Comparison of ENCODE assay signal across 9 mouse cellular contexts in genomic region chr7:30195461-30195860, GRCm38 (mm10). TPM values are rescaled to one million over a fixed set of nuclear protein-coding genes. Genes with fewer than 3 reads are reported as not detected.
DNase-seq lines count a peak whose midpoint lies in the region; ATAC-seq and TF ChIP-seq lines count a peak whose summit lies in the region.
"Had no signal": no experiment of that assay in that cellular context is flagged by ENCODE, and none has a peak within 500 bp of the region (broad histone marks: within the 10 kb centered on the region; RNA-seq: fewer than 3 reads in every experiment).

No protein-coding gene starts in this region.

- TF ChIP-seq CTCF in heart, postnatal 0 days (IDR thresholded peaks at IDR 0.05; ENCODE audit: low read depth) = no peak
- TF ChIP-seq CTCF in heart, adult 2 months (IDR thresholded peaks at IDR 0.05) = no peak
- TF ChIP-seq CTCF in cortical plate, adult 2 months (IDR thresholded peaks at IDR 0.05; ENCODE audit: extremely low read depth, insufficient read depth, low read length) = no peak

- no peak for TF ChIP-seq EP300 in heart, postnatal 0 days (IDR thresholded peaks at IDR 0.05; ENCODE audit: low read depth)
- no peak for TF ChIP-seq EP300 in heart, adult 2 months (IDR thresholded peaks at IDR 0.05; ENCODE audit: insufficient read depth, low read depth, low read length)

- H3K4me3 ChIP-seq in heart, postnatal 0 days (ENCODE audit: low read depth, low read length) = 0 out of 2 replicates have a peak overlapping the region, but pooled peaks have one; percentile 69
- H3K4me3 ChIP-seq in heart, adult 2 months = no peak overlapping the region
- peak overlapping the region; percentile 72; the same call in 1 of the 2 replicates for H3K4me3 ChIP-seq in cortical plate, adult 2 months (ENCODE audit: insufficient read depth, low read length)
- H3K4me3 ChIP-seq in hindbrain, embryonic 15.5 days = peak overlapping the region; percentile 70; the same call in 1 of the 2 replicates
- peak overlapping the region; percentile 72; the same call in 1 of the 2 replicates for H3K4me3 ChIP-seq in midbrain, embryonic 14.5 days (replicated peaks; ENCODE audit: low read depth, low read length)

- H3K4me1 ChIP-seq in heart, postnatal 0 days (ENCODE audit: control insufficient read depth, insufficient read depth) = 0 out of 2 replicates have a peak, but pooled peaks cover 9% of the 10 kb centered on the region
- peaks cover 4% of the 10 kb centered on the region for H3K4me1 ChIP-seq in heart, adult 2 months (ENCODE audit: control insufficient read depth, insufficient read depth, low read length)
- no peaks in the 10 kb centered on the region for H3K4me1 ChIP-seq in cortical plate, adult 2 months (ENCODE audit: control insufficient read depth, insufficient read depth, low read length)
- H3K4me1 ChIP-seq in hindbrain, embryonic 15.5 days (replicated peaks) = peaks cover 23% of the 10 kb centered on the region
- H3K4me1 ChIP-seq in midbrain, embryonic 14.5 days (ENCODE audit: control insufficient read depth, insufficient read depth, low read length) = peaks cover 19% of the 10 kb centered on the region

- no peak overlapping the region for H3K9ac ChIP-seq in heart, postnatal 0 days (replicated peaks; ENCODE audit: low read depth, low read length)
- H3K9ac ChIP-seq in heart, adult 2 months (ENCODE audit: low read depth, low read length) = no peak overlapping the region
- H3K9ac ChIP-seq in hindbrain, embryonic 15.5 days = no peak overlapping the region
- H3K9ac ChIP-seq in midbrain, embryonic 14.5 days (replicated peaks; ENCODE audit: low read length) = peak overlapping the region; percentile 76; the same call in 1 of the 2 replicates

- no peaks in the 10 kb centered on the region for H3K9me3 ChIP-seq in heart, postnatal 0 days (replicated peaks; ENCODE audit: control insufficient read depth, low read length)
- no peaks in the 10 kb centered on the region for H3K9me3 ChIP-seq in hindbrain, embryonic 15.5 days
- no peaks in the 10 kb centered on the region for H3K9me3 ChIP-seq in midbrain, embryonic 14.5 days (ENCODE audit: control insufficient read depth, low read length)

- H3K27ac ChIP-seq in heart, postnatal 0 days (ENCODE audit: low read depth) = no peak overlapping the region
- no peak overlapping the region for H3K27ac ChIP-seq in heart, adult 2 months
- H3K27ac ChIP-seq in cortical plate, adult 2 months (ENCODE audit: insufficient read depth, low read length) = no peak overlapping the region
- H3K27ac ChIP-seq in hindbrain, embryonic 15.5 days (replicated peaks) = peak overlapping the region; percentile 84; the same call in 1 of the 2 replicates
- H3K27ac ChIP-seq in midbrain, embryonic 14.5 days (replicated peaks; ENCODE audit: low read depth, low read length) = 0 out of 2 replicates have a peak overlapping the region, but pooled peaks have one; percentile 73

- intact Hi-C loops in heart, adult 2 months (cut with DNase I) = no loop called here

- H3K4me2 ChIP-seq in heart, postnatal 0 days (ENCODE audit: low read depth, low read length) = peak overlapping the region; percentile 80; the same call in 1 of the 2 replicates
- H3K4me2 ChIP-seq in hindbrain, embryonic 15.5 days = peak overlapping the region; percentile 75
- H3K4me2 ChIP-seq in midbrain, embryonic 14.5 days (ENCODE audit: low read length) = peak overlapping the region; percentile 59

- peaks cover 20% of the 10 kb centered on the region for H3K36me3 ChIP-seq in heart, postnatal 0 days (replicated peaks; ENCODE audit: control insufficient read depth, insufficient read depth, low read length)
- peaks cover 4% of the 10 kb centered on the region for H3K36me3 ChIP-seq in heart, adult 2 months (ENCODE audit: control insufficient read depth, insufficient read depth, low read length)
- H3K36me3 ChIP-seq in hindbrain, embryonic 15.5 days = peaks cover 21% of the 10 kb centered on the region
- peaks cover 20% of the 10 kb centered on the region for H3K36me3 ChIP-seq in midbrain, embryonic 14.5 days (ENCODE audit: control insufficient read depth, insufficient read depth, low read length)

- no peak for ATAC-seq in heart, postnatal 0 days (ENCODE audit: insufficient read depth, low read depth)
- ATAC-seq in hindbrain, embryonic 15.5 days (ENCODE audit: low FRiP score, low read depth) = no peak
- no peak for ATAC-seq in midbrain, embryonic 14.5 days (ENCODE audit: low FRiP score, low TSS enrichment)

- no peak for DNase-seq in heart, postnatal 0 days (ENCODE audit: low spot score)
- DNase-seq in heart, adult 2 months = no peak
- DNase-seq in midbrain, embryonic 14.5 days = no peak
- DNase-seq in ovary, postnatal 14 days (ENCODE audit: low spot score) = no peak
- no peak for DNase-seq in adrenal gland, adult (ENCODE audit: inconsistent age in 2 of 2, low spot score in 1 of 2)
- DNase-seq in left cerebral cortex, adult 9 months (ENCODE audit: low spot score in 2 of 2) = no peak

- 66% methylated on average over 6 of the region's 6 CpGs for WGBS in heart, postnatal 0 days
- 68% methylated on average over 6 of the region's 6 CpGs for WGBS in heart, adult 2 months
- WGBS in hindbrain, embryonic 15.5 days = 73% methylated on average over 6 of the region's 6 CpGs
- WGBS in midbrain, embryonic 14.5 days = 75% methylated on average over 6 of the region's 6 CpGs

- no peaks in the 10 kb centered on the region for H3K79me2 ChIP-seq in heart, adult 2 months (replicated peaks; ENCODE audit: control insufficient read depth, insufficient read depth, low read length)

- TF ChIP-seq POLR2A in heart, adult 2 months (IDR thresholded peaks at IDR 0.05; ENCODE audit: insufficient read depth, low read depth, low read length) = no peak
- no peak for TF ChIP-seq POLR2A in cortical plate, adult 2 months (IDR thresholded peaks at IDR 0.05; ENCODE audit: extremely low read depth, insufficient read depth, low read length)

- no peaks in the 10 kb centered on the region for H3K27me3 ChIP-seq in heart, postnatal 0 days (ENCODE audit: control insufficient read depth, insufficient read depth, low read length)
- no peaks in the 10 kb centered on the region for H3K27me3 ChIP-seq in heart, adult 2 months (ENCODE audit: control insufficient read depth, insufficient read depth, low read length)
- H3K27me3 ChIP-seq in hindbrain, embryonic 15.5 days = no peaks in the 10 kb centered on the region
- H3K27me3 ChIP-seq in midbrain, embryonic 14.5 days (ENCODE audit: control insufficient read depth, insufficient read depth, low read length) = no peaks in the 10 kb centered on the region

RNA-seq across cellular contexts. Expression of gene Capns1, which starts 3.1 kb away (rescaled TPM):
- 356 and 427 TPM in 2 replicates for total RNA-seq in heart, postnatal 0 days (2014; rRNA removed; ENCODE audit: low replicate concordance)
- polyA plus RNA-seq in heart, postnatal 0 days (2015; fragmentation: Nextera tagmentation; extraction: Ambion mirVana) = 84.4 and 88.5 TPM in 2 replicates
- total RNA-seq in heart, adult 2 months (2021) = 100 to 1,000 TPM; 274 to 315 TPM
- polyA plus RNA-seq in heart, adult 2 months (2012; rRNA removed) = 826 and 1,000 TPM in 2 replicates
- polyA plus RNA-seq in cortical plate, adult 2 months (2012; rRNA removed) = 254 and 279 TPM in 2 replicates
- polyA plus RNA-seq in hindbrain, embryonic 15.5 days (2015; fragmentation: Nextera tagmentation; extraction: Ambion mirVana) = 86.4 and 88.3 TPM in 2 replicates
- polyA plus RNA-seq in midbrain, embryonic 14.5 days (2014; fragmentation: Nextera tagmentation; extraction: Ambion mirVana) = 53.0 and 70.5 TPM in 2 replicates

RNA-seq across cellular contexts. Expression of gene Cox7a1, which starts 11.5 kb away (rescaled TPM):
- 516 and 816 TPM in 2 replicates for total RNA-seq in heart, postnatal 0 days (2014; rRNA removed; ENCODE audit: low replicate concordance)
- polyA plus RNA-seq in heart, postnatal 0 days (2015; fragmentation: Nextera tagmentation; extraction: Ambion mirVana) = 1,339 and 1,426 TPM in 2 replicates
- total RNA-seq in heart, adult 2 months (2021) = 1,000 to 10,000 TPM; 2,711 to 3,278 TPM
- polyA plus RNA-seq in heart, adult 2 months (2012; rRNA removed) = 2,213 and 2,519 TPM in 2 replicates
- 7.4 TPM in 2 replicates for polyA plus RNA-seq in cortical plate, adult 2 months (2012; rRNA removed)
- 5.2 and 7.1 TPM in 2 replicates for polyA plus RNA-seq in hindbrain, embryonic 15.5 days (2015; fragmentation: Nextera tagmentation; extraction: Ambion mirVana)
- polyA plus RNA-seq in midbrain, embryonic 14.5 days (2014; fragmentation: Nextera tagmentation; extraction: Ambion mirVana) = 5.5 TPM in 2 replicates
- total RNA-seq: neutrophil, adult 5-6 weeks had no signal

RNA-seq across cellular contexts. Expression of gene Zfp146, which starts 25.9 kb away (rescaled TPM):
- total RNA-seq in heart, postnatal 0 days (2014; rRNA removed; ENCODE audit: low replicate concordance) = 18.6 and 29.7 TPM in 2 replicates
- polyA plus RNA-seq in heart, postnatal 0 days (2015; fragmentation: Nextera tagmentation; extraction: Ambion mirVana) = 4.4 and 5.7 TPM in 2 replicates
- 10 to 100 TPM; 29.8 TPM for total RNA-seq in heart, adult 2 months (2021)
- polyA plus RNA-seq in heart, adult 2 months (2012; rRNA removed) = 11.0 and 21.5 TPM in 2 replicates
- polyA plus RNA-seq in cortical plate, adult 2 months (2012; rRNA removed) = 33.5 and 35.2 TPM in 2 replicates
- 10.5 and 11.6 TPM in 2 replicates for polyA plus RNA-seq in hindbrain, embryonic 15.5 days (2015; fragmentation: Nextera tagmentation; extraction: Ambion mirVana)
- 18.5 and 19.7 TPM in 2 replicates for polyA plus RNA-seq in midbrain, embryonic 14.5 days (2014; fragmentation: Nextera tagmentation; extraction: Ambion mirVana)

RNA-seq across cellular contexts. Expression of gene Polr2i, which starts 36.3 kb away (rescaled TPM):
- total RNA-seq in heart, postnatal 0 days (2014; rRNA removed; ENCODE audit: low replicate concordance) = 105 and 799 TPM in 2 replicates
- 109 and 112 TPM in 2 replicates for polyA plus RNA-seq in heart, postnatal 0 days (2015; fragmentation: Nextera tagmentation; extraction: Ambion mirVana)
- 10 to 100 TPM; 52.6 to 58.6 TPM for total RNA-seq in heart, adult 2 months (2021)
- 95.1 and 106 TPM in 2 replicates for polyA plus RNA-seq in heart, adult 2 months (2012; rRNA removed)
- 152 and 157 TPM in 2 replicates for polyA plus RNA-seq in cortical plate, adult 2 months (2012; rRNA removed)
- polyA plus RNA-seq in hindbrain, embryonic 15.5 days (2015; fragmentation: Nextera tagmentation; extraction: Ambion mirVana) = 176 and 178 TPM in 2 replicates
- 176 and 240 TPM in 2 replicates for polyA plus RNA-seq in midbrain, embryonic 14.5 days (2014; fragmentation: Nextera tagmentation; extraction: Ambion mirVana)

RNA-seq across cellular contexts. Expression of gene Tbcb, which starts 36.6 kb away (rescaled TPM):
- 40.0 and 80.7 TPM in 2 replicates for total RNA-seq in heart, postnatal 0 days (2014; rRNA removed; ENCODE audit: low replicate concordance)
- 131 and 137 TPM in 2 replicates for polyA plus RNA-seq in heart, postnatal 0 days (2015; fragmentation: Nextera tagmentation; extraction: Ambion mirVana)
- 10 to 100 TPM; 52.7 to 56.7 TPM for total RNA-seq in heart, adult 2 months (2021)
- 36.6 and 49.5 TPM in 2 replicates for polyA plus RNA-seq in heart, adult 2 months (2012; rRNA removed)
- 136 and 139 TPM in 2 replicates for polyA plus RNA-seq in cortical plate, adult 2 months (2012; rRNA removed)
- 430 and 435 TPM in 2 replicates for polyA plus RNA-seq in hindbrain, embryonic 15.5 days (2015; fragmentation: Nextera tagmentation; extraction: Ambion mirVana)
- 337 and 360 TPM in 2 replicates for polyA plus RNA-seq in midbrain, embryonic 14.5 days (2014; fragmentation: Nextera tagmentation; extraction: Ambion mirVana)

Comparison
In these comparisons a context has a peak if more than half of its experiments do, and no peak if none do; other contexts are left out.
1. H3K27ac ChIP-seq: peak in hindbrain, embryonic 15.5 days (single experiment) and midbrain, embryonic 14.5 days (single experiment); none in heart, postnatal 0 days (single experiment), heart, adult 2 months (single experiment) and cortical plate, adult 2 months (single experiment).
2. RNA of gene Cox7a1, which starts 11.5 kb away (polyA plus RNA-seq): 2,213 to 2,519 TPM in heart, adult 2 months and 1,339 to 1,426 TPM in heart, postnatal 0 days; 7.4 TPM in cortical plate, adult 2 months, 5.5 TPM in midbrain, embryonic 14.5 days and 5.2 to 7.1 TPM in hindbrain, embryonic 15.5 days; every median in the first group is over 100 times any median in the second.
3. Peak in every context shown above with its lines, with median percentiles within 50 percentile points of each other: H3K4me2 ChIP-seq.